Mouse (Mus musculus) adrenal gland, postnatal 36 days (tissue): ENCODE results near the gene Cct8. TPM values are rescaled to one million over a fixed set of nuclear protein-coding genes. Genes with fewer than 3 reads are reported as not detected.
"Not testable (repeated sequence)": the region's sequence is repeated elsewhere in the genome, so short reads cannot be mapped to it uniquely, and the experiment has no call there.

Experiments used
- DNase-seq, 2 experiments: peaks; one replicate each; pipeline ENCODE4 v3.0.0; 2021; ENCODE audit warnings: mixed read lengths in 1 of 2
- long read RNA-seq, 2 experiments: library from polyadenylated mRNA; stranded (forward); transcript quantifications; one replicate each; pipeline ENCODE4 v2.0.0; 2021; ENCODE audit warnings: borderline sequencing depth in 2 of 2
- total RNA-seq, 2 experiments: library from RNA; stranded (reverse); gene quantifications; 2 replicates each; pipeline ENCODE4 v1.2.3; 2021

Cct8 gene
- total RNA-seq: 100 to 1,000 TPM; 202 to 252 TPM
- long read RNA-seq, experiment 1, transcript Cct8-201 (15 exons, 2,394 nt): major isoform, 360 of 390 reads
- long read RNA-seq, experiment 1, partial matches to known transcripts: 5 of 390 reads
- long read RNA-seq, experiment 1, other reads (novel, unspliced or antisense): 25 of 390 reads
- long read RNA-seq, experiment 2, transcript Cct8-201 (15 exons, 2,394 nt): major isoform, 80 of 88 reads
- long read RNA-seq, experiment 2, partial matches to known transcripts: 5 of 88 reads
- long read RNA-seq, experiment 2, other reads (novel, unspliced or antisense): 3 of 88 reads

- DNase-seq: peak; percentile 97 to 98
Observed at GRCm38 (mm10) chr16:87495716-87496447, at the start of gene Cct8. TSS of gene Cct8 (minus strand) at chr16:87495873.

DNA sequence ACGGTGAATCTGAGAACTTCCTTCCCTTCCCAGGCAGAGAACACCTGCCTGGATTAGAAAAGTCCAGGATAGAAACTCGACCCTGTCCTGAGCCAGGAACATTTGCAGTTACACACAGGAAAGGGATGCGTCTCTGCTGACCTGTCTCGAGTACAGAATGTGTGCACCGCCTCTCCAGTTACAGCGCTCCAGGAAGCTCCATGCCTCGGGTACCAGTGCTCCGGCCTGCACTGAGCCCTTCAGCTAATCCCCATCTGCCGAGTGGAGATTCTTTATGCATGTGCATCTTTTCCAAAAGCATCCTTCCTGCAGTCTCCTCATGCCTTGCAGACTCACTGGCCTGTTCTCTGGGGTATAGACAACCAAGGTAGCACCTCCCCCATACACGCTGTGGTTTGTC lies 33.1 kb upstream of the Cct8 start:
- no peak for DNase-seq

DNA sequence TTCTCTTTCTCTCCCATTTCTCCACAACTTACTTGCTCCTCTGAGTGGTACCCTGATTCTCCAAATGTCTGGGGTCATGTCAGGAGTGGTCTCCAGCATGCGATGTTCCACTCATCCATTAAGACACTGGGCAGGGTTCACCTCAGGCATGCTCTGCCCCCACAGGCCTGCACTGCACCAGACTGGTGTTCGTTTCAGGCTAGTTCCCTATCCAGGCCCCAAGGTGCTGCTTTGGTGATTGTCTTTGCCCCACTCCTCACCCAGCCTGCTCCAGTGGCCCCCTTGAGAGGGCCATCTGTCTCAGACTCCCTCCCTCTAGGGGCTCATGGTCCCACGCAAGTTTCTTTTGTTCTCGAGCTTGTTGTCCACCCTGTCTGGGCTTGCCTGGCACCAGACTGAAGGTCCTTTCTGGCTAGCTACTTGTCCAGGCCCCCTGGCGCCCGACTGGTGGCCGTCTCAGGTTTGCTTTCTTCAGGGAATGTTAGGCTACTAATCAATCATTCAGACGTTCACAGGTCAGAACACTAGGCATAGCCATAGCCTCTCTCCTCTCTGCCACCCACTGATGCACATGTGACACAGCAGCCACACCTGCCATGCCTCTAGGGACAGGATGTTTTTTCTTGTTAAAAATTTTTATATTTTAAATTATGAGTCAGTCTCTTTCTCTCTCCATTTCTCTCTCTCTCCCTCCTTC lies 32.0 kb upstream of the Cct8 start:
- no peak for DNase-seq

DNA sequence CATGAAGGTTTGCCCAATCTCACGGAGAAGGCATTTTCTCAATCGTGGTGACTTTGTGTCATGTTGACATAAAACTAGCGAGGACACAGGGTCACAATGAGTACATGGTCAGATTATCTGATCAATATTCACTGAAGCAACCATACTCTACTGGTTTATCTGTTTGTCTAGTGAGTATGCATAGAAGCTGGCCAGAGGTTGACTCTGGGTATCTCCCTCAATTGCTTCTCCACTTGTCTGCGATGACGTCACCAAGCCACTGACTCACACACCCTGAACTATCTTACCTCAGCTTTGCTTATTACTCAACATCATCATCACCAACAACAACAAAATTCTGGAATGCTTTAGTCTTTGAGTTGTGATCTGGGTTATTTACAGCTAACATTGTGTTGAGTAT lies 28.6 kb upstream of the Cct8 start:
- DNase-seq: peak in 1 of 2 experiments; percentile 25

GRCm38 (mm10) chr16:87512331-87512730 lies 16.7 kb upstream of the Cct8 start:
- peak; percentile 20 to 49 for DNase-seq

GRCm38 (mm10) chr16:87511706-87512105 lies 16.0 kb upstream of the Cct8 start:
- DNase-seq: no peak

DNA sequence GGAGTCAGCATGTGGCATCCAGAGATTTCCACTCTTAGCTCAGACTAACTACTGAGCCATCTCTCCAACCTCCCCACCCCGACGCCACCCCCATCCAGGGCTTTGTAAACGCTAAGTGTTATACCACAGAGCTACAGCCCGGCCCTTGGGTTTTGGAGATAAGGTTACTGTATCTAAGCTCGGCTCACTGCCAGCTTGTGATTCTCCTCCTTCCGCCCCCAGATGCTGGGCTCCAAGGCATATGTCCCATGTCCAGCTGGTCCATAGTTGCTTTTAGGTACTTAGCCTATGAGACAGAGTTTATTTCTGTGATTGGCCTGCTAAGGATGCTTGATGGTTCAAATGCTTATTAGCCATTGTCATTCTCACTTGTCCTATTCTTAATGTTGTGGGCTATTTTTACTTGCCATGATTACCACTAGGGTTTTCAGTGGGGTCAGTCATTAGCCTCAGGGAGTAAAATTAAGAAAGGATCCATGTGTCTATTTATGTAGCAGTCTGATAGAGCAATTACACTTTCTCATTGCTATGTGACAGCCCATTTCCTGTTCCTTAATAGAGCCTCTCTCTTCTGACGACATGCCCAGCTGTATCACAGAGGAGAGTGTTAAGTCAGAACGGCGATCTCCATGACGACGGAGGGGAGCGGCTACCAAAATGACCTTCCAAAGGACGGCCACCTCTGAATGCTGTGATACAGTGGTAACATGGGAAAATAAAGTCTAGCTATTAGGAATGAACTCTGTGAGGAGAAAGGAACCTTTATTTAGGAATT lies 5.8 kb upstream of the Cct8 start:
- DNase-seq: peak; percentile 47

DNA sequence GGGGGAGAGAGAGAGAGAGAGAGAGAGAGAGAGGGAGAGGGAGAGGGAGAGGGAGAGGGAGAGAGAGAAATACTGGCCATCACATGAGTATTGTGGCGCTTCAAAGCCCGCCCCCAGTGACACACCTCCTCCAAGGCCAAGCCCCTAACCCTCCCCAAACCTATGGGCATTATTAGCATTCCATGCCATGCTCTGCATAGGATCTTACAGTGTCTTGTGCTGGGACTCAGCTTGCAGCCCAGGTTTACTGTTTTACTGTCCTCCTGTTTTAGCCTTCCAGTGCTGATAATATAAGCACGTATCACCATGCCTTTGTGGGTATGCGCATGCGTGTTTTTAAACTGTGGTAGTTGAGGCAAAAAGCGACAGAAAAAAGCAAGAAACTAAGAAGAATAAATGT lies 3.9 kb upstream of the Cct8 start:
- DNase-seq: no peak

- no peak for DNase-seq
Observed at GRCm38 (mm10) chr16:87497171-87497570, 1.5 kb upstream of the Cct8 start.

GRCm38 (mm10) chr16:87496728-87497127 lies 1.1 kb upstream of the Cct8 start:
- DNase-seq: no peak

DNA sequence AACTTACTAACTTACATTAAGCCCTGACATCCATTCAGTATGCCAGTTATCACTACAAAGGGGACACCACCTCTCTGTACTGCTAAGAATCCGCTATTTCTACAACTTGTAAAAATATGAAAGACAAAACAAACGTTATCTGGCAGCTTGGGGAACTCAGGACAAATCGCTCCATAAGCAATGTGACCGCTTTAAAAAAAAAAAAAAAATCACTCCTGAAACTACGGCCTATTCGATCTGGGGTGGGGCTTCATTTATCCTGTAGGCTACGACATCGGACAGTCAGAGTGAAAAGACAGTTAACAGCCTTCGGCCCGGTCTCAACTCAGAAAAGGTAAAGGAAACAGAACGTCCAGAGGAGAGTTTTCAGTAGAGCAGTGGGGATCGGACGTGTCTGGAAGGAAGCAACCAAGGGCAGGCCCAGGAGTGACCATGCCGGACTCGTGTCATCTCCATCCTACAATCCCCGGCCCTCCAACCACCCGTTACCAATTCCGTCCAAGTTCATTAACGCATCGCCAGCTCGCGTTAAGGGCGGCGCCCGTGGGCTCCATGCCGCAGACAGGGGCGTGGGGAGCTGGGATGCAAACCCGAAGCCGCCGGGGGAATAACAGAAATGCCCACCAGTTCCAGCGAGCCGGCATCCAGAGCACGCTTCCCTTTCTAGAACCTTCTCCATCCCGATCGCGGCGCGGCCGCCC lies 568 bp downstream of the Cct8 start:
- peak in 1 of 2 experiments; percentile 19 for DNase-seq

DNA sequence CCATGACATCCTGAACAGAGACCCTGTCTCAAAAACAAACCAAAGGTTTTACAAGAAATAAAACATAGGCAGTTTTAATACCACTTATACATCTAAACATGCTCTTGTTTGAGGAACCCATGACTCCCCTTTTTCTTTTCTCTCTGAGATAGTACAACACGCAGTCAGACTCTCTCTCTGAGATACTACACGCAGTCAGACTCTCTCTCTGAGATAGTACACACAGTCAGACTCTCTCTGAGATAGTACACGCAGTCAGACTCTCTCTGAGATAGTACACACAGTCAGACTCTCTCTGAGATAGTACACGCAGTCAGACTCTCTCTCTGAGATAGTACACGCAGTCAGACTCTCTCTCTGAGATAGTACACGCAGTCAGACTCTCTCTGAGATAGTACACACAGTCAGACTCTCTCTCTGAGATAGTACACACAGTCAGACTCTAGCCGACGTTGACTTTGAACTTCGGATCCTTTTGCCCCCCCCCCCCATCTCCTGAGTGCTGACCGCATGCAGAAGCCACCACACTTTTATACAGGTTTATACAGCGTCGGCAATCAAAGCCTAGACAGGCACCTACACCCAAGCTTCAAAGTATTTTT lies 3.4 kb downstream of the Cct8 start:
- not testable (repeated sequence) for DNase-seq

GRCm38 (mm10) chr16:87488605-87489004 lies 7.1 kb downstream of the Cct8 start:
- DNase-seq: no peak

GRCm38 (mm10) chr16:87486739-87487138 lies 8.9 kb downstream of the Cct8 start:
- DNase-seq: no peak

- DNase-seq: no peak
Observed at GRCm38 (mm10) chr16:87484367-87484766, 11.3 kb downstream of the Cct8 start.

GRCm38 (mm10) chr16:87470579-87470978 lies 25.1 kb downstream of the Cct8 start:
- DNase-seq: no peak

- DNase-seq: no peak
Observed at GRCm38 (mm10) chr16:87458752-87459151, 36.9 kb downstream of the Cct8 start.

DNA sequence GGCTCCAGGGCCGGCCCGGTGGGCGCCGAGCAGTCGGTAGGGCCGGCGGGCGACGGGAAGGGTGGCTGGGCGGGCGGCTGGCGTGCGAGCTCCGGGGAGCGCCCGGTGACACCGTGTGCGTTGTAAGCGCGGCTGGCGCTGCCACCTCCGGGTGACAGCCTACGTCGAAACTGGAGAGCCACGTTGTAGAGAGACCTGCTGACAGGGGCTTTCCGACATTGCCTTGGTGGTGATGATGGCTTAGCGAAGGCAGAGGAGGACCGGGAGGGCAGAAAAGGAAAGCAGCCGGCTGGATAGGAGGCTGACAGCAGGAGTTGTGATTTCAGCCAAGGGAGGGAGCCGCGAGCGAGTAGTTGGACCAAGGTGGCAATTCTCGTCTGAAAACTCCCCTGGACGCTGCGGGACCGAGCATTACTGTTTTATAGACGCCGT lies 40.5 kb downstream of the Cct8 start:
- DNase-seq: peak in 1 of 2 experiments; percentile 43

- DNase-seq: peak; percentile 96 to 97
Observed at GRCm38 (mm10) chr16:87454419-87455179, 41.1 kb downstream of the Cct8 start, which contains the start of gene Usp16. TSS of gene Usp16 (plus strand) at chr16:87454703.

DNA sequence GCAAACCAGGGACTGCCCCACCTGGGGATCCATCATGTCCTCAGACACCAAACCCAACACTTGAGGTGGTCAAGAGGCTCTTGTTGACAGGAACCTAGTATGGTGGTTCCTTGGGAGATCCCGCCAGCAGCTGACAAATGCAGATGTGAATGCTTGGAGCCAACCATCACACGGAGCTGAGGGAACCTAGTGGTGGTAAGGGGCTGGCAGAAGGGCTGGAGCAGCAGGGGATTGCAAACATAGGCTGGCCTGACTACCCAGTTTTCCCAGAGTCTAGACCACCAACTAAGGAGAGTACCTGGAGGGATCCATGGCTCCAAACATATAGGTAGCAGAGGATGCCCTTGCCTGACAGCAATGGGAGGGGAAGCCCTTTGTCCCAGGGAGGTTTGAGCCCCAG lies 42.4 kb downstream of the Cct8 start:
- no peak for DNase-seq
